Mouse (Mus musculus): ENCODE results near the gene Syngr3. TPM values are rescaled to one million over a fixed set of nuclear protein-coding genes. Genes with fewer than 3 reads are reported as not detected.

Gene Syngr3
- polyA plus RNA-seq, 1 experiment from 2014 or later, result 6.9 TPM

DNA sequence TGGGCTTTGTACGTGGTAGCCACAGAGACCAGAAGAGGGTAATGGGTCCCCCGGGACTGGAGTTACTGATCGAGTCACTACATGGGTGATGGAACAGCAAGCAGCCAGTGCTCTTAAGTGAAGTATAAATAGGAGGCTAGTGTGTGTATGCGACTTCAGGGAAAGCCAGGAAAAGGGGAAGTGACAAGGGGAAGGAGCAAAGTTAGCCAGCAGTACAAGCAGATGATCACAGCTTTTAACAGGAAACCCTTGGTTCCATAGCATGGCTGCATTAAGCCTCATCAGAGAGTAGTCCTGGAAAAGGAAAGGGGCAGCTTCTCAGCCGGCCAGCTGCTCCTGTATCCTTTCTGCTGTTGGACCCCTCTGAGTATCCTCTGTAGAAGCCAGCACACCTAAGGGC, 2.6 kb upstream of the Syngr3 start:
- no peak for ATAC-seq
- Histone ChIP-seq H3K27me3 (replicated peaks; ENCODE audit: control insufficient read depth, insufficient read depth, low read length) (peaks cover 30% of the 10 kb centered on the region), H3K27ac (ENCODE audit: low read length) (no peak overlapping the region), H3K9ac (ENCODE audit: low read depth, low read length) (no peak overlapping the region), H3K4me2 (ENCODE audit: low read depth, low read length) (no peak overlapping the region), H3K36me3 (ENCODE audit: control insufficient read depth, insufficient read depth, low read length) (peaks cover 5% of the 10 kb centered on the region; the same call in 1 of the 2 replicates), H3K4me1 (ENCODE audit: control insufficient read depth, insufficient read depth, low read length) (peaks cover 25% of the 10 kb centered on the region), H3K4me3 (ENCODE audit: low read length) (no peak overlapping the region), H3K9me3 (ENCODE audit: control insufficient read depth, low read length) (no peaks in the 10 kb centered on the region)
- 87% methylated on average over 5 of the region's 5 CpGs for WGBS

DNA sequence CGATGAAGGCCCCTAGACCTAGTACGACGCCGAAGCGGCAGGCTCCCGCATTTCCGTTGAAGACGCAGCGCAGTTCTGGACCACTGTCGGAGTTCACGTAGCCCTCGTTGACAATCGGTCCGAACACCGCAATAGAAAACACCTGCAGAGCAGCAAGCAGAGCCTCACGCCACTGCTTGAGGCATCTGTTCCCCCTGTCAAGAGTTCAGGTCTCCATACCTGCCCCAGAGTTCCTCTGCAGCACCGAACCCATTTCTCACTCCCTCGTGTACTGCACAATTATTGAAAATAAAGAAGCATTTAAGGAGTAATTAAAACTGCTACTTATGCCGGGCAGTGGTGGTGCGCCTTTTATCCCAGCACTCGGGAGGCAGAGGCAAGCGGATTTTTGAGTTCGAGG, 2.2 kb downstream of the Syngr3 start:
- Histone ChIP-seq H3K4me2 (ENCODE audit: low read depth, low read length) (peak overlapping the region; percentile 51), H3K27me3 (replicated peaks; ENCODE audit: control insufficient read depth, insufficient read depth, low read length) (peaks cover 33% of the 10 kb centered on the region), H3K4me3 (ENCODE audit: low read length) (peak overlapping the region; percentile 37), H3K27ac (ENCODE audit: low read length) (no peak overlapping the region), H3K9ac (ENCODE audit: low read depth, low read length) (peak overlapping the region; percentile 56), H3K4me1 (ENCODE audit: control insufficient read depth, insufficient read depth, low read length) (peaks cover 12% of the 10 kb centered on the region), H3K9me3 (ENCODE audit: control insufficient read depth, low read length) (no peaks in the 10 kb centered on the region), H3K36me3 (ENCODE audit: control insufficient read depth, insufficient read depth, low read length) (0 out of 2 replicates have a peak, but pooled peaks cover 4% of the 10 kb centered on the region)
- 19% methylated on average over 23 of the region's 23 CpGs for WGBS
- peak; percentile 41 for ATAC-seq

DNA sequence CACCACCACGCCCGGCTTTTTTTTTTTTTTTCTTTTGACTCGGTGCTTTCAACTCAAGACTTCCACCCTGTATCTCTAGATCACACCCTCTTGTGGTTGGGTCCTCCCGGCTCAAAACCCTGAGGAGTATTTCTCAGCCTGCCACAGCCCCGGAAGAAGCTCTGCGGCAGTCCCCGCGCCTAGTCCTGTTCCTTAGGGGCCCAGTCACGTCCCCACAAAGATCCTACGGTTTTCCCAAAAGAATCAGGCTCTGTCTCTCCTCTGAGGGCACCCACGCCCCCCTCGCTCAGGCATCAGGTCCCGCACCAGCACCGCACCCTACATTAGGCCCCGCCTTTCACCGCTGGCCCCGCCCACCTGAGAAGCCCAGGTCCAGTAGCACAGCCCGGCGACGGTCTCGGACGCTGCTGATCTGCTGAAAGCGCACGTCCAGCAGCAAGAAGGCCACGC, 2.6 kb downstream of the Syngr3 start:
- peak; percentile 73 for ATAC-seq
- H3K9ac ChIP-seq (ENCODE audit: low read depth, low read length), result peak overlapping the region; percentile 56
- H3K4me3 ChIP-seq (ENCODE audit: low read length), result peak overlapping the region; percentile 37
- peaks cover 4% of the 10 kb centered on the region for H3K36me3 ChIP-seq (ENCODE audit: control insufficient read depth, insufficient read depth, low read length)
- 3% methylated on average over 25 of the region's 25 CpGs for WGBS
- no peaks in the 10 kb centered on the region for H3K9me3 ChIP-seq (ENCODE audit: control insufficient read depth, low read length)
- H3K27ac ChIP-seq (ENCODE audit: low read length), result no peak overlapping the region
- peaks cover 12% of the 10 kb centered on the region for H3K4me1 ChIP-seq (ENCODE audit: control insufficient read depth, insufficient read depth, low read length)
- H3K4me2 ChIP-seq (ENCODE audit: low read depth, low read length), result peak overlapping the region; percentile 51
- peaks cover 33% of the 10 kb centered on the region for H3K27me3 ChIP-seq (replicated peaks; ENCODE audit: control insufficient read depth, insufficient read depth, low read length)

DNA sequence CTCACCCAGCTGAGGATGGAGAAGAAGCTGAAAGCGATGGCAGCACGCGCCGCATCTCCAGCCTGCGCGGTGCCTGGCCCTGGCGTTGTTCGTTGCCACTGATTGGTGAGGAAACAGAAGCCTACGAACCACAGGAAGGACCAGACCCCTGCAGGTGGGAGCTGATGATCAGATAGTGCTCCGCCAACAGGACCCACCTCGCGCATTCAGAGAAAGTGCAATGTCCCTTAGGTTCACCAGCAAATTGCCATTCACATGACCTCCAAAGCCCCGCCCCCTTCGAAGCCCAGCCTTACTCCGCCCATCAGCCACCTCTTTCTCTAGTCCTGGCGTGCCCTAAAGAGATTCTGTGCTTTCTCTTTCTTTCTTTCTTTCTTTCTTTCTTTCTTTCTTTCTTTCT, 3.2 kb downstream of the Syngr3 start:
- Histone ChIP-seq H3K9me3 (ENCODE audit: control insufficient read depth, low read length) (no peaks in the 10 kb centered on the region), H3K27me3 (replicated peaks; ENCODE audit: control insufficient read depth, insufficient read depth, low read length) (peaks cover 33% of the 10 kb centered on the region), H3K4me3 (ENCODE audit: low read length) (no peak overlapping the region), H3K9ac (ENCODE audit: low read depth, low read length) (no peak overlapping the region), H3K4me2 (ENCODE audit: low read depth, low read length) (peak overlapping the region; percentile 9; the same call in 1 of the 2 replicates), H3K36me3 (ENCODE audit: control insufficient read depth, insufficient read depth, low read length) (peaks cover 8% of the 10 kb centered on the region), H3K4me1 (ENCODE audit: control insufficient read depth, insufficient read depth, low read length) (peaks cover 12% of the 10 kb centered on the region), H3K27ac (ENCODE audit: low read length) (no peak overlapping the region)
- 28% methylated on average over 16 of the region's 16 CpGs for WGBS
- ATAC-seq, result peak; percentile 43

DNA sequence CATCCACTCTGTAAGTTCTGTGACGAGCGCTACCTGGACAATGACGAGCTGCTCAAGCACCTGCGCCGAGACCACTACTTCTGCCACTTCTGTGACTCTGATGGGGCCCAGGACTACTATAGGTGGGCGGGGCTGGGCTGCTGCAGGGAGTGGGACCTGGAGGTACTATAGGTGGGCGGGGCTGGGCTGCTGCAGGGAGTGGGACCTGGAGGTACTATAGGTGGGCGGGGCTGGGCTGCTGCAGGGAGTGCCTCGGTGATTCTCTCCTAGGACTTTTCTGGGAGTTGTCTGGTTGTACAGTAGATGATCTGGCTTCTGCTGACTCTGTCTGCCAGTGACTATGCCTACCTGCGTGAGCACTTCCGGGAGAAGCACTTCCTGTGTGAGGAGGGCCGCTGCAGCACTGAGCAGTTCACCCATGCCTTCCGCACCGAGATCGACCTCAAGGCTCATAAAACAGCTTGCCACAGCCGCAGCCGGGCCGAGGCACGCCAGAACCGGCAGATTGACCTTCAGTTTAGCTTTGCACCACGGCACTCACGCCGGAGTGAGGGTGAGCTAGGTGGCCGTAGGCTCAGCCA, 12.2 kb downstream of the Syngr3 start:
- H3K4me2 ChIP-seq (ENCODE audit: low read depth, low read length), result peak overlapping the region; percentile 28; the same call in 1 of the 2 replicates
- peaks cover 32% of the 10 kb centered on the region for H3K36me3 ChIP-seq (ENCODE audit: control insufficient read depth, insufficient read depth, low read length)
- WGBS, result 76% methylated on average over 24 of the region's 24 CpGs
- no peak overlapping the region for H3K4me3 ChIP-seq (ENCODE audit: low read length)
- H3K27me3 ChIP-seq (replicated peaks; ENCODE audit: control insufficient read depth, insufficient read depth, low read length), result no peaks in the 10 kb centered on the region
- H3K4me1 ChIP-seq (ENCODE audit: control insufficient read depth, insufficient read depth, low read length), result peaks cover 1% of the 10 kb centered on the region; the same call in 1 of the 2 replicates
- peak overlapping the region; percentile 72 for H3K27ac ChIP-seq (ENCODE audit: low read length)
- ATAC-seq, result peak; percentile 88
- H3K9me3 ChIP-seq (ENCODE audit: control insufficient read depth, low read length), result no peaks in the 10 kb centered on the region
- 0 out of 2 replicates have a peak overlapping the region, but pooled peaks have one; percentile 34 for H3K9ac ChIP-seq (ENCODE audit: low read depth, low read length)

DNA sequence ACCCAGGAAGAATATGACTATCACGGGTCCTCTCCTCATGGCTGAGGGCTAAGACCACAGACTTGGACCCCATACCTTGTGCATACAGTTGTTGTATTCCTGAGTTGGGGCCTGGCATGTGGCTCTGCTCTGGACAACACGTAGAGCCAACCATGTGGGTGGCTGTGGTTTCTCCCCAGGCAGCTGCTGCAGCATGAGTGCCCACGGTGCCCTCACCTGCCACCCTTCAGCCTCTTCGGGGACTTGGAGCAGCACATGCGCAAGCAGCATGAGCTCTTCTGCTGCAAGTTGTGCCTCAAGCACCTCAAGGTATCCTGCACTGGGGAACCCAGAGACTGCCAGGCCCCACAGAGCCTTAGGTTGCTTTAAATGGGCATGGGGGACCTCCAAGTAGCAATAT, 12.9 kb downstream of the Syngr3 start:
- no peak overlapping the region for H3K4me2 ChIP-seq (ENCODE audit: low read depth, low read length)
- H3K9ac ChIP-seq (ENCODE audit: low read depth, low read length), result no peak overlapping the region
- no peak overlapping the region for H3K4me3 ChIP-seq (ENCODE audit: low read length)
- ATAC-seq, result no peak
- peaks cover 25% of the 10 kb centered on the region for H3K36me3 ChIP-seq (ENCODE audit: control insufficient read depth, insufficient read depth, low read length)
- H3K9me3 ChIP-seq (ENCODE audit: control insufficient read depth, low read length), result no peaks in the 10 kb centered on the region
- H3K27me3 ChIP-seq (replicated peaks; ENCODE audit: control insufficient read depth, insufficient read depth, low read length), result no peaks in the 10 kb centered on the region
- no peak overlapping the region for H3K27ac ChIP-seq (ENCODE audit: low read length)
- H3K4me1 ChIP-seq (ENCODE audit: control insufficient read depth, insufficient read depth, low read length), result peaks cover 8% of the 10 kb centered on the region
- 95% methylated on average over 5 of the region's 5 CpGs for WGBS

DNA sequence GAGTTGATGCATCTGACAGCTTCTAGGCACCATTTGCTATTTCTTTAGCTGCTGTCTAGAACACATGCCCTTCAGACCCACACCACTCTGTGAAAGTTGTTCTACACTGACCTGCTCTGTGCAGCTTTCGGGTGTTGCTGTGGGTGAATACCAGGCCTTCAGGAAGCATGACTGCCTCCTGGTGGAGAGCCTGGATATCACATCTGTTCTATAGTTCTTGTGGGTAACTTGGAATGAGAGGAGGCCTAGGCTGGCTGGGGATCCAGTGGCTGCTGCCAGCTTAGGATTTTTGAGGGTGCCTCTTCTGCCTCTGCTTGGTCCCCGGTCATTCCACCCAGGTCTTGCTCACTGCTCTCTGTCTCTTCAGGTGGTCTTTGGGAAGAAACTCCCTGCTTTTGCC, 13.6 kb downstream of the Syngr3 start:
- no peaks in the 10 kb centered on the region for H3K27me3 ChIP-seq (replicated peaks; ENCODE audit: control insufficient read depth, insufficient read depth, low read length)
- 63% methylated on average over 2 of the region's 2 CpGs for WGBS
- H3K9me3 ChIP-seq (ENCODE audit: control insufficient read depth, low read length), result no peaks in the 10 kb centered on the region
- peaks cover 15% of the 10 kb centered on the region for H3K4me1 ChIP-seq (ENCODE audit: control insufficient read depth, insufficient read depth, low read length)
- H3K9ac ChIP-seq (ENCODE audit: low read depth, low read length), result no peak overlapping the region
- H3K4me2 ChIP-seq (ENCODE audit: low read depth, low read length), result no peak overlapping the region
- H3K27ac ChIP-seq (ENCODE audit: low read length), result no peak overlapping the region
- H3K4me3 ChIP-seq (ENCODE audit: low read length), result no peak overlapping the region
- peaks cover 23% of the 10 kb centered on the region for H3K36me3 ChIP-seq (ENCODE audit: control insufficient read depth, insufficient read depth, low read length)
- no peak for ATAC-seq

DNA sequence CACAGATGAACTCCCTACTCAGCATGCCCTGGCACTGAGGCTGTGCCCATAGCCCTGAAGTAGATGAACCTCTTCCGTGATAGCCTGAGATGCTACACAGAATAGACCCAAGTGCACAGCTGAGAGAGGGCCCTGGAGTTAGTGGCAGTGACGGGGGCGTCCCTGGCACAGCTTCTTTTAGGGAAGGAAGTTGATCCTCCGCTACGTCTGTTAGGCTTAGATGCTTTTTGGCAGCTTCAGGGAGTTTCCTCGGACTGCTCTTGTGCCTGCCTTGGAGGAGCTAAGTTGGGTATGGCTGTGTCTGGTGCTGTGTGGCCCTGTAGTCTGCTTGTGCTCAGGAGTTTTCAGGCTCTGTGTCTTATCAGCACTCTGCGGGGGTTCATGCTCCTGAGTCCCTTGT, 15.5 kb downstream of the Syngr3 start:
- 83% methylated on average over 7 of the region's 7 CpGs for WGBS
- Histone ChIP-seq H3K9ac (ENCODE audit: low read depth, low read length) (no peak overlapping the region), H3K4me2 (ENCODE audit: low read depth, low read length) (no peak overlapping the region), H3K27me3 (replicated peaks; ENCODE audit: control insufficient read depth, insufficient read depth, low read length) (no peaks in the 10 kb centered on the region), H3K4me3 (ENCODE audit: low read length) (no peak overlapping the region), H3K36me3 (ENCODE audit: control insufficient read depth, insufficient read depth, low read length) (peaks cover 9% of the 10 kb centered on the region; the same call in 1 of the 2 replicates), H3K4me1 (ENCODE audit: control insufficient read depth, insufficient read depth, low read length) (peaks cover 23% of the 10 kb centered on the region), H3K27ac (ENCODE audit: low read length) (no peak overlapping the region), H3K9me3 (ENCODE audit: control insufficient read depth, low read length) (no peaks in the 10 kb centered on the region)
- no peak for ATAC-seq

DNA sequence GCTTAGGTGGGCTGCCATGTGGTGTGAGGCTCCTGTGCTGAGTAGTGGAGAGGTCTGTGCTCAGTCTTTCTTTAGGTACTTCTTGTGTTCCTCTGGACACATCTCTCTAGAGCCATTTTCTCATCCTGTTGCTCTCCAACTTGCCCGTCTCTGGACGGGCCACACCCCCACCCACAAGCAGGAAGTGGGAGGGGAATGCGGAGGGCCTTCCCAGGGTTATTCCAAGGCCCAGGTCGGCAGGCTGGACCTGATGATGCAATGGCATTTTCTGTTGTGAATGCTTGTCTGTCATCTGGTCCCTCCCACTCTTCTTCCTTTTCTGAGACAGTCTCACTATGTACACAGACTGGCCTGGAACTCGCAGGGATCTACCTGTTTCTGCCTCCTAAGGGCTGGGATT, 17.6 kb downstream of the Syngr3 start:
- 12% methylated on average over 5 of the region's 5 CpGs for WGBS

More for the DNA sequence above, 17.6 kb downstream of the Syngr3 start:
- Histone ChIP-seq H3K9me3 (ENCODE audit: control insufficient read depth, low read length) (no peaks in the 10 kb centered on the region), H3K4me3 (ENCODE audit: low read length) (no peak overlapping the region), H3K4me2 (ENCODE audit: low read depth, low read length) (peak overlapping the region; percentile 92; the same call in 1 of the 2 replicates), H3K27me3 (replicated peaks; ENCODE audit: control insufficient read depth, insufficient read depth, low read length) (no peaks in the 10 kb centered on the region), H3K4me1 (ENCODE audit: control insufficient read depth, insufficient read depth, low read length) (peaks cover 25% of the 10 kb centered on the region), H3K9ac (ENCODE audit: low read depth, low read length) (0 out of 2 replicates have a peak overlapping the region, but pooled peaks have one; percentile 91), H3K36me3 (ENCODE audit: control insufficient read depth, insufficient read depth, low read length) (peaks cover 6% of the 10 kb centered on the region; the same call in 1 of the 2 replicates), H3K27ac (ENCODE audit: low read length) (peak overlapping the region; percentile 6; the same call in 1 of the 2 replicates)
- peak; percentile 50 for ATAC-seq
